Mouse (Mus musculus) embryo, embryonic 11 days (tissue): ENCODE measurements around the gene Map4k5.

Experiments used
- DNase-seq: peaks from one replicate; pipeline ENCODE4 v3.0.0-alpha.2; 2015

Map4k5 gene

GRCm38 (mm10) chr12:69833982-69834604 is 58.9 kb downstream of the Map4k5 start:
- no peak for DNase-seq

- no peak for DNase-seq
Observed at GRCm38 (mm10) chr12:69831239-69831910, 61.6 kb downstream of the Map4k5 start.

GRCm38 (mm10) chr12:69828214-69828613 is 64.8 kb downstream of the Map4k5 start:
- DNase-seq, result no peak

GRCm38 (mm10) chr12:69824881-69825597 is 68.0 kb downstream of the Map4k5 start:
- no peak for DNase-seq

- DNase-seq, result peak; percentile 44
Observed at GRCm38 (mm10) chr12:69814272-69814671, 78.7 kb downstream of the Map4k5 start.

- no peak for DNase-seq
Observed at GRCm38 (mm10) chr12:69813596-69813995, 79.4 kb downstream of the Map4k5 start.

- no peak for DNase-seq
Observed at GRCm38 (mm10) chr12:69812986-69813385, 80.0 kb downstream of the Map4k5 start.

GRCm38 (mm10) chr12:69811976-69812375 is 81.0 kb downstream of the Map4k5 start:
- no peak for DNase-seq

GRCm38 (mm10) chr12:69809439-69809838 is 83.6 kb downstream of the Map4k5 start:
- no peak for DNase-seq

- no peak for DNase-seq
Observed at GRCm38 (mm10) chr12:69807399-69807985, 85.5 kb downstream of the Map4k5 start.

- DNase-seq, result no peak
Observed at GRCm38 (mm10) chr12:69805148-69805547, 87.9 kb downstream of the Map4k5 start.

GRCm38 (mm10) chr12:69804393-69805070 is 88.5 kb downstream of the Map4k5 start:
- DNase-seq, result no peak

- no peak for DNase-seq
Observed at GRCm38 (mm10) chr12:69803196-69803595, 89.8 kb downstream of the Map4k5 start.

- DNase-seq, result no peak
Observed at GRCm38 (mm10) chr12:69800586-69800985, 92.4 kb downstream of the Map4k5 start.

- DNase-seq, result no peak
Observed at GRCm38 (mm10) chr12:69796311-69796710, 96.7 kb downstream of the Map4k5 start.

- peak; percentile 78 for DNase-seq
Observed at GRCm38 (mm10) chr12:69790530-69791505, 102.2 kb downstream of the Map4k5 start, which contains the start of gene Cdkl1. Gene Cdkl1 (minus strand): TSS chr12:69791267.

GRCm38 (mm10) chr12:69789766-69790529 is 103.1 kb downstream of the Map4k5 start:
- no peak for DNase-seq

GRCm38 (mm10) chr12:69788380-69788779 is 104.6 kb downstream of the Map4k5 start:
- no peak for DNase-seq

- DNase-seq, result no peak
Observed at GRCm38 (mm10) chr12:69785471-69785870, 107.5 kb downstream of the Map4k5 start.

- DNase-seq, result no peak
Observed at GRCm38 (mm10) chr12:69783247-69784025, 109.6 kb downstream of the Map4k5 start.
